Comparison of ENCODE assay signal across 10 mouse cellular contexts in the genomic region with DNA sequence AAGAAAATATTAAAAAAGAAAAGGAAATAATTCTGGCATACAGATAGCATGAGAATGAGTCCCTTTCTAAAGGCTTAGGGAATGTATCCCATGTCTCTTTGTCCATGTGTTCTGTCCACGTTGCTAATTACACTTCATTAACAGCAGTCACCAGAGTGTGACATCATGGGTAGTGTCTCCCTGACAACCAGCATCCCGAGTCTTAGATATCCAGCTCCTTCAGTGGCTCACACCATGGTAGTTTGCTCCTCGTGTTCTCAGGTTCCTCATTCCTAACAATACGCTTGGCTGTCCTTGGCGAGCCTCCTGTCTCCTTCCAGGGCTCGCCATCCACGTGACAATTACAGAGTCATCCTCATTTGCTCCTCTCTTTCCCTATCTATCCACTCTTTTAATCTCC.
A peak's percentile ranks its signal among the peaks of the same experiment; 100 is the strongest.
DNase-seq lines count a peak whose midpoint lies in the region; ATAC-seq and TF ChIP-seq lines count a peak whose summit lies in the region.
"Had no signal": no experiment of that assay in that cellular context is flagged by ENCODE, and none has a peak within 500 bp of the region (broad histone marks: within the 10 kb centered on the region; RNA-seq: fewer than 3 reads in every experiment).

No protein-coding gene starts in this region.

- no peaks in the 10 kb centered on the region for H3K36me3 ChIP-seq in neural tube, embryonic 11.5 days (ENCODE audit: control insufficient read depth, insufficient read depth, low read length)
- no peaks in the 10 kb centered on the region for H3K36me3 ChIP-seq in midbrain, embryonic 10.5 days
- H3K36me3 ChIP-seq in liver, postnatal 0 days (replicated peaks; ENCODE audit: insufficient read depth, low read length), result no peaks in the 10 kb centered on the region
- H3K36me3 ChIP-seq: limb, embryonic 13.5 days had no signal

- no peaks in the 10 kb centered on the region for H3K27me3 ChIP-seq in neural tube, embryonic 11.5 days (ENCODE audit: control insufficient read depth, insufficient read depth, low read length)
- H3K27me3 ChIP-seq in midbrain, embryonic 10.5 days (ENCODE audit: low read depth, poor library complexity, severe bottlenecking), result peaks cover 37% of the 10 kb centered on the region
- H3K27me3 ChIP-seq in liver, postnatal 0 days (ENCODE audit: insufficient read depth, low read length), result no peaks in the 10 kb centered on the region

- ATAC-seq in neural tube, embryonic 11.5 days (ENCODE audit: insufficient read depth, low FRiP score, low TSS enrichment), result no peak
- no peak for ATAC-seq in liver, postnatal 0 days

- H3K4me1 ChIP-seq in neural tube, embryonic 11.5 days (ENCODE audit: control insufficient read depth, insufficient read depth, low read length), result peaks cover 4% of the 10 kb centered on the region; the same call in 1 of the 2 replicates
- H3K4me1 ChIP-seq in midbrain, embryonic 10.5 days, result peaks cover 16% of the 10 kb centered on the region
- H3K4me1 ChIP-seq in liver, postnatal 0 days (ENCODE audit: insufficient read depth), result no peaks in the 10 kb centered on the region

- intact Hi-C loops in gastrocnemius, postnatal 36 days (cut with DNase I), result no loop called here

- TF ChIP-seq CTCF in liver, postnatal 0 days (IDR thresholded peaks at IDR 0.05; ENCODE audit: low read depth), result no peak

- no peak for TF ChIP-seq EP300 in liver, postnatal 0 days (IDR thresholded peaks at IDR 0.05; ENCODE audit: low read depth)

- WGBS in neural tube, embryonic 11.5 days, result 62% methylated on average over 7 of the region's 7 CpGs
- 47% methylated on average over 7 of the region's 7 CpGs for WGBS in midbrain, embryonic 10.5 days
- WGBS in liver, postnatal 0 days (ENCODE audit: insufficient replicate concordance), result 62% methylated on average over 7 of the region's 7 CpGs

- no peak overlapping the region for H3K4me3 ChIP-seq in neural tube, embryonic 11.5 days (ENCODE audit: low read depth, low read length)
- no peak overlapping the region for H3K4me3 ChIP-seq in midbrain, embryonic 10.5 days
- H3K4me3 ChIP-seq in liver, postnatal 0 days (ENCODE audit: low read depth, low read length), result no peak overlapping the region
- H3K4me3 ChIP-seq: limb, embryonic 13.5 days had no signal

- H3K9me3 ChIP-seq in neural tube, embryonic 11.5 days (ENCODE audit: control insufficient read depth, low read length), result no peaks in the 10 kb centered on the region
- no peaks in the 10 kb centered on the region for H3K9me3 ChIP-seq in midbrain, embryonic 10.5 days (replicated peaks)
- no peaks in the 10 kb centered on the region for H3K9me3 ChIP-seq in liver, postnatal 0 days (ENCODE audit: low read length)
- H3K9me3 ChIP-seq: limb, embryonic 13.5 days had no signal

- no peak overlapping the region for H3K4me2 ChIP-seq in neural tube, embryonic 11.5 days (ENCODE audit: low read depth)
- H3K4me2 ChIP-seq in liver, postnatal 0 days (ENCODE audit: low read depth, low read length), result no peak overlapping the region

- no peak overlapping the region for H3K9ac ChIP-seq in neural tube, embryonic 11.5 days (ENCODE audit: low read length)
- no peak overlapping the region for H3K9ac ChIP-seq in liver, postnatal 0 days (replicated peaks)
- H3K9ac ChIP-seq: limb, embryonic 13.5 days had no signal

- DNase-seq in embryo, embryonic 11 days, result peak; percentile 6
- no peak for DNase-seq in embryo, embryonic 10 days (ENCODE audit: low spot score)
- DNase-seq in neural tube, embryonic 11.5 days (ENCODE audit: low spot score), result peak; percentile 14
- DNase-seq in neural tube, embryonic 10.5 days (ENCODE audit: extremely low spot score, low spot score), result no peak
- DNase-seq in midbrain, embryonic 10.5 days (ENCODE audit: low spot score), result no peak
- DNase-seq in retina, embryonic 14.5 days (ENCODE audit: low spot score), result peak; percentile 40
- no peak for DNase-seq in liver, postnatal 0 days
- no peak for DNase-seq in gastrocnemius, postnatal 36 days
- DNase-seq: thymus, postnatal 25 days had no signal

- H3K27ac ChIP-seq in neural tube, embryonic 11.5 days (ENCODE audit: low read depth, low read length), result no peak overlapping the region
- H3K27ac ChIP-seq in midbrain, embryonic 10.5 days (replicated peaks), result peak overlapping the region; percentile 19; the same call in 1 of the 2 replicates
- H3K27ac ChIP-seq in liver, postnatal 0 days (ENCODE audit: low read depth), result no peak overlapping the region
- H3K27ac ChIP-seq: limb, embryonic 13.5 days had no signal

Comparison
In these comparisons a context has a peak if more than half of its experiments do, and no peak if none do; other contexts are left out.
1. DNase-seq: peak in embryo, embryonic 11 days (single experiment), neural tube, embryonic 11.5 days (single experiment) and retina, embryonic 14.5 days (single experiment); none in embryo, embryonic 10 days (single experiment), neural tube, embryonic 10.5 days (single experiment), midbrain, embryonic 10.5 days (single experiment), liver, postnatal 0 days (single experiment) and gastrocnemius, postnatal 36 days (0 of 2).